Mouse (Mus musculus) NIH3T3 (cell line): ENCODE measurements around the gene Slc17a1.

Experiments used
- DNase-seq: peaks from one replicate; pipeline ENCODE4 v3.0.0-alpha.2; 2012; ENCODE audit warnings: low read depth

Slc17a1 gene

GRCm38 (mm10) chr13:23889011-23889605 lies 21.6 kb downstream of the Slc17a1 start:
- no peak for DNase-seq

- no peak for DNase-seq
These were observed 25.2 kb downstream of the Slc17a1 start for GRCm38 (mm10) chr13:23892592-23893268.

GRCm38 (mm10) chr13:23893269-23893593 lies 25.7 kb downstream of the Slc17a1 start:
- peak; percentile 2 for DNase-seq

- DNase-seq: no peak
These were observed 30.7 kb downstream of the Slc17a1 start for GRCm38 (mm10) chr13:23898242-23898641.

- DNase-seq: no peak
These were observed 39.4 kb downstream of the Slc17a1 start for GRCm38 (mm10) chr13:23906906-23907305.

- DNase-seq: no peak
These were observed 42.6 kb downstream of the Slc17a1 start for GRCm38 (mm10) chr13:23910121-23910520.

- no peak for DNase-seq
These were observed 43.8 kb downstream of the Slc17a1 start for GRCm38 (mm10) chr13:23911335-23911734.

- peak; percentile 33 for DNase-seq
These were observed 46.3 kb downstream of the Slc17a1 start for GRCm38 (mm10) chr13:23913791-23914306.

- DNase-seq: no peak
These were observed 47.0 kb downstream of the Slc17a1 start, which contains the start of gene Slc17a4 for GRCm38 (mm10) chr13:23914376-23915167. Gene Slc17a4, minus strand, starts transcription at chr13:23915009.

- no peak for DNase-seq
These were observed 48.6 kb downstream of the Slc17a1 start for GRCm38 (mm10) chr13:23916132-23916531.

- DNase-seq: no peak
These were observed 50.1 kb downstream of the Slc17a1 start for GRCm38 (mm10) chr13:23917674-23918073.

- no peak for DNase-seq
These were observed 58.2 kb downstream of the Slc17a1 start for GRCm38 (mm10) chr13:23925792-23926191.

GRCm38 (mm10) chr13:23928637-23929036 lies 61.1 kb downstream of the Slc17a1 start:
- DNase-seq: peak; percentile 56

GRCm38 (mm10) chr13:23930461-23930860 lies 62.9 kb downstream of the Slc17a1 start:
- DNase-seq: no peak

GRCm38 (mm10) chr13:23930904-23931303 lies 63.4 kb downstream of the Slc17a1 start:
- no peak for DNase-seq

GRCm38 (mm10) chr13:23933421-23934210 lies 66.1 kb downstream of the Slc17a1 start, which contains the start of gene Hist1h2ba:
Gene Hist1h2ba, minus strand, starts transcription at chr13:23934156.
- DNase-seq: no peak

GRCm38 (mm10) chr13:23934211-23934520 lies 66.6 kb downstream of the Slc17a1 start, which contains the start of gene Hist1h2aa:
Gene Hist1h2aa, plus strand, starts transcription at chr13:23934462.
- DNase-seq: no peak

GRCm38 (mm10) chr13:23938699-23939098 lies 71.1 kb downstream of the Slc17a1 start:
- DNase-seq: no peak

GRCm38 (mm10) chr13:23940291-23940690 lies 72.7 kb downstream of the Slc17a1 start:
- no peak for DNase-seq

GRCm38 (mm10) chr13:23942861-23943260 lies 75.3 kb downstream of the Slc17a1 start:
- no peak for DNase-seq
